Mouse (Mus musculus): ENCODE measurements at regions not wholly inside any gene's neighbourhood (a gene's known extent, or its start where the extent isn't known, plus 50 kb on each side); places are given as distances from the start of the nearest gene placed in this dataset.

DNA sequence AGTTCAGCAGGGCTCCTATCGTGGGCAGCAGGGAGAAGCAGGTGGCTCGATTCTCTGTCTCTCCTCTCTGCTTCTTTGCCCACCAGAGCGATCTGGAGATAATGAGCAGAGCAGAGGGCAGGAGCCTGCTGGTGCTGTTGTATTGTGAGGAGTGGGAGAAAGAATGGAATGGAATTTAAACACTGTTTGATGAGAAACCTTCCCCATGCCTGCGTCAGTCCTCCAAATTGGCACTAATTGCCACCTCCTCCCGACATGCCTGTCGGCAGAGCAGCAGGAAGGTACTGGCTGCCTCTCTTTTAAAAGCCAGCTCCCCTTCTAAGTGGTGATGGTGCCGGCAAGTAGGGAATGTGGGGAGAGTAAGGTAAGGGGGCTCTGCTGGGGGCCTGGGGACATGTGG lies 139.2 kb upstream of the Podxl start:
- ATAC-seq (ENCODE audit: extremely low read depth, insufficient number of reproducible peaks, low FRiP score, poor library complexity, severe bottlenecking): no peak

DNA sequence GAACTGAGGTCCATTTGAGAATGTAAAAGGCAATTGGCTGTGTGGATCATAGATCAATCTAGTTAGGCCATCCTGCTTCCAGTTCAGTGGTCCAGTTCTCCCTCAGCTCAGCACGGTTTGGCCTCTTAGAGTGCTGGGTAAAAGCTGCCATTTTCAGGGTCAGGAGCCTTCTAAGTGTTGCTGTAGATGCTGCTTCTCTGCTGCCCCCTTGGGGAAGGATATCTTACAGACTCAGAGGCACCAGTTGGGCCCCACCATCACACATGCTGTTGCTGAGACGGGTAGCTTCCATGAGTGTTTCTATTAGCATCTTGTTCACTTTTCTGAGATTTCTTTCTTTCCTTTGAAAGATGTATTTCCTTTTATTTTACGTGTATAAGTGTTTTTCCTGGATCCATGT lies 132.1 kb upstream of the Podxl start:
- ATAC-seq (ENCODE audit: extremely low read depth, insufficient number of reproducible peaks, low FRiP score, poor library complexity, severe bottlenecking): no peak

DNA sequence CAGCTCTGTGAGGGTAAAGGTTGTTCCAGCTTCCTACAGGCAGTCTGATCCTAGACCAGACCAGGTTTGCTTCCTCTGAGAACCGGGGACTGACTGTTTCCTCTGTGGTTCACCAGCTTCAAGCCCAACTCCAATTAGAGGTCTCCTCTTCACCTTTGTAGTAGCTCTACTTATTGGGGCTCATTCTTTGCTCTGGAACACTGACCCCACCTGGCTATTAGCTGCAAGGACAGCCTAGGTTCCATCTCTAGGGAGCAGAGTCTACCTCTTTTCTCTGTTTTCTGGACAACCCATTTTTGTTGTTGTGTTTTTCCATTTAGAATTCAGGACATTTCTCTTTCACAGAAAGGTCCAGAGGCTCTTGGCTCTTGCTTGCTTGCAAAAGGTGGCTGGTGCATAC lies 129.3 kb upstream of the Podxl start:
- ATAC-seq (ENCODE audit: extremely low read depth, insufficient number of reproducible peaks, low FRiP score, poor library complexity, severe bottlenecking): no peak

DNA sequence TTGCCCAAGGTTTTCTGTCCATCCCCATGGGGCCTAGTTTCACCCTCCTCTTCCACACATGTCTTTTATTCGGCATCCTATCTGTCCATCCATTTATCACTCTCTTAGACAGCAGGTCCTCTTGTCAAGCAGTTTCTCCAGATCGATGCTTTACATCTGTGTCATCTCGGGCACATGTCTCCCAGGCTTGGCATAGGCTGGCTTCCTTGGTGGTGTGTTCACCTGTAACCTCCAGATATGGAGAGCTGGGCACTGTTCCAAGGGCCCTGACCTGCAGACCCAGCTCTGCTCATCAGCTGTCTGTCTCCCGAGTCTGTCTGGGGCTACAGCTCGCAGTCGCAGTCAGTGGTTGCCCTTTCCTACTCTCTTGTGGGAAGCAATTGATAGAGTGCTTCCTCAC lies 128.2 kb upstream of the Podxl start:
- no peak for ATAC-seq (ENCODE audit: extremely low read depth, insufficient number of reproducible peaks, low FRiP score, poor library complexity, severe bottlenecking)

DNA sequence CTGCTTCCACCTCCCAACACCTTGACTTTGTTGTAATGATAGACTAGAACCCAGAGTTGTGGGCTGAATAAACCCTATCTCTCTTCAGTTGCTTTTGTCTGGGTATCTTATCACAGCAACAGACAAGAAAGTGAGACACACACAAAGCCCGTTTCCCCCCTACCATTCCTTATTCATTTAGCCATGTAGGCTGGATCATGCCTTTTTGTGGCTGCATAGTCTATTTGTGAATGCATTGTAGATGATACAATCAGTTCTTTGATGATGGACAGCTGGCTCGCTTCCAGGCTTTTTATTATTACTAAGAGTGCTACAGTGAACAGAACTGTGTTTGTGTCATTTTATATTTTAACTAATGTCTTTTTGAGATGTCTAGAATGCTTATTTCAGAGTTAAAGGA lies 116.3 kb upstream of the Podxl start:
- ATAC-seq (ENCODE audit: extremely low read depth, insufficient number of reproducible peaks, low FRiP score, poor library complexity, severe bottlenecking): no peak

DNA sequence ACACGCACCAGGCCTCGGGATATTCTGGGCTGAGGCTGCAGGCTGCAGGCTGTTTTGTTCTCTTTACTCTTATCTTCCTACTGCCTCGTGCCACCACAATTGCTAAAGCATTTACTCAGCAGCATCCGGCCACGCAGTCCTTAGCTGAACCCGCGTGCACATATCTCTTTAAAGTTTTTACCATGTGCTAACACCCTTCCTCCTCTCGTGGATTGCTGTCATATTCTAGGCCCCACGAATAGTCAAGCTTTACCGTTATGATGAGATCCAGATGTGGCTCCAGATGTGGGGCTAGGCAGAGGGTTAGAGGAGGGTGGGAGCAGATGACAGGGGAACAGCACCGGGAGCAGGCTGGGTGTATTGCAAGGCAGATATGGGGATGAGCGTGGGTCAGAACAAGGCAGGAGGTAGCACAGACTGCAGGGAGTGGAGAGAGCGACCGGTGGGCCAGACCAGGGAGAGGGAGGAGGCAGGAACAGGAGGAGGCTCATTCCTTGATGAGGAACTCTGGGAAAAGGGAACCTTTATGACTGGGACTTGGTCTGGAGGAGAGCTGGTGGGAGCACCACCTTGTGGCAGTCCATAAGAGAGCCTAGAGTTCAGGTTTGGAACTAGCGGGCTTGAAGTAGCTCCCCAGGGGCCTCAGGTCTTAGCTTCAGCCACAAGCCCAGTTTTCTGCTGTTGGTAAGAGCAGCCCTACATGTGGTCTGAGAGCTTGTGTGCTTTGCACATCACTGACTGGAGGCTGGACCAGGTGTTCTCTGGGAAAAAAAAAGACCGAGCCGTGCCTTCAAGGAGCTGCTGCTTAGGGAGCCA lies 102.1 kb upstream of the Podxl start:
- ATAC-seq (ENCODE audit: extremely low read depth, insufficient number of reproducible peaks, low FRiP score, poor library complexity, severe bottlenecking): no peak

DNA sequence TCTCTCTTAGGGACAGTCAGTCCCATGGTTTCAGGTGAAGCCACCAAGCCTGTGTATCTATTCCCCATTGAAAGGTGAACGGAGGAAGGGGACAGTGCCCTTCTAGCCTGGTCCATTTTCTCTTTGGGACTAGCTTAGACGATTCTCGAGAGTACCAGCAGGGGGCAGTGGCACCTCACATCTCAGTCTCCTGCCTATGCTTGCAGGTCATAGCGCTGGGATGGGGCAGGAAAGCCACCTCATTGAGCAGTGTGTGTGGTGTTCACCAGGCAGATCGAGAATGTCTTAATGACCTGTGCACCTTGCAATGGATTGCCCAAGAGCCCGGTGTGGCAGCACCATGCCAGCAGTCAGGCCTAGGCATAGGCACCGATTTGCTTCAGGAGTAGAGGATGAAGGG lies 100.7 kb upstream of the Podxl start:
- no peak for ATAC-seq (ENCODE audit: extremely low read depth, insufficient number of reproducible peaks, low FRiP score, poor library complexity, severe bottlenecking)

DNA sequence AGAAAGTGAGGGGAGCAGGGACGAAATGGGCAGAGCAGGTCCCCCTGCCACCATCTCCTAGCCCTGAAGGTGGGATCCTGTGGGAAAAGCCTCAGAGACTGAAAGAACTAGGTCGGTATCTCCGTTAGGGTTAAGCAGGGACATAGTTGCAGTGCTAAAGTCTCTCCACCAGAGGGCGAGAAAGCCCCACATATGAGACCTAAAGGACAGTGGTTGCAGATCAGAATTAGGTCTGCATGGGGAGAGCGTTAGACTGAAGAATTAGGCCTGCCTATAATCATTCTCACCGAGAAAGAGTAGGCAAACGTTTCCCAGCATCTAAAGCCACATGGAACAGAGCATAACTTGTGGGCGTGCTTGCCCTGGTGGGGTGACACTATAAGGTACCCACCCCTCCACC lies 97.0 kb upstream of the Podxl start:
- 0 out of 2 replicates have a peak, but pooled peaks have one; percentile 4 for ATAC-seq (ENCODE audit: extremely low read depth, insufficient number of reproducible peaks, low FRiP score, poor library complexity, severe bottlenecking)

DNA sequence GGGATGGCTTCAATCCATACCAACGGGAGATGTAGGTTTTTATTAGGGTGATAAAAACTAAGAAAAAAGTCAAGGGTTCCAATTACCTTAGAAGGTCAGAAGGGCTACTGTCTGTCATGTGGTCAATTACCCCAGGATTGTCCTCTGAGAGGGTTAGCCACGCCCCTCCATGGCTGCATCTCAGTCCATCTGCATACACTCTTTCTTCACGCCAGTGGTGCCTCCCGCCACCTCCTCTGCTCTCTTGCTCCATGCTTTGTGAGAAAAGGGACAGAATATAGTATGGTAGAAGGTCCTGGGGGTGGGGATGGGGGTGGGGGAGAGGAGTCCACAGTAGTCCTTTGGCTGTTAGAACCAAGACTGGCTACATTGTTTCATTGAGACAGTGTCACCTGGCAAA lies 96.1 kb upstream of the Podxl start:
- ATAC-seq (ENCODE audit: extremely low read depth, insufficient number of reproducible peaks, low FRiP score, poor library complexity, severe bottlenecking): no peak

DNA sequence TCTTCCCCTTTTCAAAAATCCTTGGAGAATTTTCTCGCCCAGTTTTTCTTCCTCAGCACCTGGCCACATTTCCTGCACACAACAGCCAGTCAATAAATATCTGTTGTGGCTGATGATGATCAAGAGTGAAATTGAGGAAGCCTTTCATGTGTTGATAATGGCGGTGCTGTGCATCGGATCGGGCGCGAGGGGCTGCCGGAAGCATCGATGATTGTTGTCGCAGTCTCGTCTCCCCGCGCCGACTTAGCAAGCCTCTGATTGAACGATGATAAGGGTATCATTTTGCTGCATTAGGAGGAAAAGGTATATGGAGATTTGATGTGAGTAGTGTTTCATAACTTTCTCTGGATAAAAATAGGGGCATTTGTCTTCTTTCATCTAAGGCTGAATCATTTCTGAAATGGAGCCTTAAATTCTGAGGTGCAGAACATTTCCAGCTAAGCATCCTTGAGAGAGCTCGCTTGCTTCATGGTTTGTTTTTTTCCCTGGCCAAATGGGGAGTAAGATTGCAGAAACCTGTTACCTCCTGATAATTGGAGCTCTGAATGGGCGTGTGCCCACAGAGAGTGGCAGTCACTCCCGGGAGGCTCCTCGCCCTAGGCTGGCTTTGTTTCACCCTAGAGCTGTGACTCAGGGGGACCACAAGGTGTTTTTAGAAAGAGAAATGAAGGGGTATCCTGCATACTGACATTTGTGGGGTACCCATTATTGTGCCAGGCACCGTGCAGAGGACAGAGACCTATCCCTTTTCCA lies 94.8 kb upstream of the Podxl start:
- ATAC-seq (ENCODE audit: extremely low read depth, insufficient number of reproducible peaks, low FRiP score, poor library complexity, severe bottlenecking): no peak

DNA sequence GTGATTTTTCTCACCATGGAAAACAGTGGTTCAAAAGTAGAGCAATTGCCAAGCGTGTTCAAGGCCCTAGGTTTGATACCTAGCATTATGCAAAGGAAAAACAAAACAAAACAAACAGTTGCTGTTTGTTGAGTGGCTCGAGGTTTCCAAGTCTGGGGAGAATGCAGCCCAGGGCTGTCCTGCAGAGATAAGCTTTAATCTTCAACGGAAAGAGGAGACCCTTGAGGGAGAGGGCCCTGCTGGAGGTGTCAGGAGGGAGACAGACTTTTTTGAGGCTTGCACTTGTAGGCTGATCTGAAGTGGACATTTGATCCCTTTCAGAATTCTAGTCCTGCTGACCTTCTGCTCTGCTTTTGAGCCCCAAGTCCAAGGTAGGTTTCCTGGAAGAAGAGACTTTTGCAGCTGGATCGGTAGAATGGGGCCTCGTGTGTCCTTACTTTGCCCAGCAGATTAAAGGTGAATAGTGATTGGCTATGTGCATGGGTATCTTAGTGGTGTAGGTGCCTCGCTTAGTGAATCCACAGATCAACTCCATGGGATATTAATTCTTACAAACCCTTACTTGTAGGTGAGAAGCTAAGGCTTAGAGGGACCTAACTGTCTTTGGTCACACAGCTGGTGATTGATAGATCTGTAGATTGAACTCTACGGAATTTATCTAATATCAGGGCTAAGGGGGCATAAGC lies 87.2 kb upstream of the Podxl start:
- ATAC-seq (ENCODE audit: extremely low read depth, insufficient number of reproducible peaks, low FRiP score, poor library complexity, severe bottlenecking): no peak

DNA sequence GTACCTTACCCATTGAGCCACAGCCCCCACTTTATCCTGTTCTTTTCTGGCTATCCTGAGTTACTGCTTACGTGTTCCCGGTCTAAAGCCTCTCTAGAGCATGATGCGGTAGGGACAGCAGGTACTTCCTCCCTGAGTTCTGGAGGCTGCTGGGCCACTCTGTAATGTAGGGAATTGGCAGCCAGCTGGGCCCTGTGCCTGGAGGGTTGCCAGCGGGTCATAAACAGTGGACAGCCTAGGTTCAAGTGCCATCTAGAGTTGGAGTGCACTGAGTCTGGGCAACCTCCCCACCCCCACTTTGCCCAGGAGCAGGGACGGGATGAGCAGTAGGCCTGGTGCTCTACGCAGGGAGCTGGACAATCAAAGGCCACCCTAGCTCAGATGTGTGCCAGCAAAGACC lies 81.5 kb upstream of the Podxl start:
- ATAC-seq (ENCODE audit: extremely low read depth, insufficient number of reproducible peaks, low FRiP score, poor library complexity, severe bottlenecking): 0 out of 2 replicates have a peak, but pooled peaks have one; percentile 16

DNA sequence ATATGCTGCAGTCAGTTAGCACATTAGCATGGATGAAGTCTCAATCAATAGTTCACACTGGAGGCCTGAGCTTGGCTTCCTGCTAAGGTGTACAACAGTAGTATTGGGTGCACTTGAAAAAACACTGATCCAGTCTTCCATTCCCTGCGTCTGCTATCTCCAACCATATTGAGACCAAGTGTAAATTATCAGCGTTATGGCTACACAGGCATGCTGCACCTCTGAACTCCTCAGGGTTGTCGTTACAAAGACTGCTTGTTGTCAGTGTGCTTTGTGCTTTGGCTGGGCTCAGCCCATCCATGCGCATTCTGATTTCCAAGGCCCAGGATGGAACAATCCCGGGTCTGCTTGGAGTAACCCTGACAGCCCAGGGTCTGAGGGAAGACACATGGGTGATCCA lies 80.7 kb upstream of the Podxl start:
- no peak for ATAC-seq (ENCODE audit: extremely low read depth, insufficient number of reproducible peaks, low FRiP score, poor library complexity, severe bottlenecking)

DNA sequence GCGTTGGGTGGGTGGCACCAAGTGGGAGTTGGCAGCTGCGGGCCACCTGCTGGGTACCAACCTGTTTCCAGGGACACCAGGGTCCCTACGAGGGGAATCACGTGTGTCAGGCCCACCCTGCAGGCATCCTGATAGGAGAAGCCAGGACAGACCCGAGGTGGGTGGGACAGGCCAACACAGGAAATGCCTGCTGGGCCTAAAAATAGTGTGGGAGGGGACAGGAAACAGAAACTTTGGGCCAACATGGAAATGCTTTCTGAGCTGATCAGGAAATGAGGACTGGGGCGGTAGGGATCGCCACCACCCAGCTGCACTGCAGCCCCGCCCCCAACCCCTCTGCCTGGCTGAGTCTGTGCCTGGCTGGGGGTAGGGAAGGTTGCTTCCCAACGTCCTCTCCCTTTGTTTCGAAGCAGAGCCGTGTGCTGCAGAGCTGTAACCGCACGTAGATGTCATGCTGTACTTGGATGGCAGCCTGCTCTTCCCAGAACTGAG lies 78.7 kb upstream of the Podxl start:
- ATAC-seq (ENCODE audit: extremely low read depth, insufficient number of reproducible peaks, low FRiP score, poor library complexity, severe bottlenecking): no peak

DNA sequence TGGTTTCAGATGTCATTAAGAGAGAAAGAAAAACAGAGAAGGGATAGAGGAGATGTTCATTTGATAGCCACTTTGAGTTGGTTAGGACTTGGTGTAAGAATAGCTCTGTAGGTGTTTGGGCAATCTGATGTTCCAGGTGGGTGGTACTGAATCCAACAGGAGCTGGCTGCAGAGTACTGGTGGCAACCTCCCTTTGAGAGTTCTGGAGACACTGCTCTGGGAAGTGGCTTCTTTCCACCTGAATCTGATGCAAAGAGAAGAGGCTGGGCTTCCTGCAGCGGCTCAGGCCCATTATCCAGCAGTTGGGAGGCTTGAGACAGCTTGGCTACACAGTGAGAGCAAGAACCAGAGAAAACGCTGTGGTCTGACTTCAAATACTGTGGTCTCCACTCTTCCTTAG lies 77.0 kb upstream of the Podxl start:
- ATAC-seq (ENCODE audit: extremely low read depth, insufficient number of reproducible peaks, low FRiP score, poor library complexity, severe bottlenecking): no peak

DNA sequence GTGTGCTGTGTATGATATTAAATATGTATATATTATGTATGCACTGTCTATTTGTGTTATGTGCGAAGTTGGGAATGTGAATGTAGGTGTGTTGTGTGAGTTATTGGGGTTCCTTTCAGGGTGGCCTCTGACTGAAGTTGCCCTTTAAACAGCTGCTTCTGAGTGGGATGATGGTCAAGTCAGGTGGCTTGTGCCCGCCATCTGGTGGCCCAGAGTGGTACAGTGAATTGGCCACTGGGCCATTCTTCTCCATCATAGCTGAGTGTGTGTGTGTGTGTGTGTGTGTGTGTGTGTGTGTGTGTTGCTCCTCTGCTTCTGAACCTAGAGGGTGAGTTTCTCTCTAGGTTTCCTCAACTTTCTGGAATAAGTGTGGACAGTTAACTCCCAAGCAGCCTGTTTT lies 75.7 kb upstream of the Podxl start:
- no peak for ATAC-seq (ENCODE audit: extremely low read depth, insufficient number of reproducible peaks, low FRiP score, poor library complexity, severe bottlenecking)

DNA sequence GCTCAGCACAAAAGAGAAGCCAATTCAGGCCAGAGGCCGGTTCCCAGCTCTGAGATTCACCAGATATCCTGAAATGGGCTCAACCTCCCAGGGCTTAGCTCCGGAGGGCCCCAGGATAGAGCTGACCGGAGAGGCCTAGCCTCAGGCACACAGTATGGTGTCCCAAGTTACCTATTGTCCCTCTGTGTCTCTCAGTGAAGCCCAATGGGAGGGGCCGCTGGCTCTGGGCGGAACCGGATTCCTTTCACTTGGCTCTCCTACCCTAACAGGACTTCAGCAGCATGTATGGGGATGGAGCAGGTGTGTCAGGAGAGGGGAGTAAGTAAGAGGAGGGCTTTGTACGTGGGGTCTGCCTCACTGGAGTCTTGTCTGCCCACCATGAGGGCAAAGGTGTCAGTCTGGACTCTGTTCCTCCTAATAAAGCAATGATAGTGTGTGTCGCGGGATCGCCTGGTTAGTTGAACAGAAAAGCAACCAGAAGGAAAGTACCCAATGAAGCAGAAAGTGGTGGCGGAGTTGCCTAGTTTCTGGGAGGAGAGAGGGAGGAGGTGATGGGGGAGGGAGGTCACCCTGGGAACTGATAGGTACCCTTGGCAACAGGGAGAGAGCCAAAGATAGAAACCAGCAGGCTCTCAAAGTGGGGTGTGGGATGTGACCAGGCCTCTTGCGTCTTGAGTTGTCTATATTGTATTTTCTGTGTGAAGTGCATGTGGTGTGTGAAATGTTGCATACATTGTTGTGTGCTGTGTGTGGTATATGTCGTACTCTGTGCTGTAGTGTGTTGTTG lies 74.8 kb upstream of the Podxl start:
- ATAC-seq (ENCODE audit: extremely low read depth, insufficient number of reproducible peaks, low FRiP score, poor library complexity, severe bottlenecking): no peak

DNA sequence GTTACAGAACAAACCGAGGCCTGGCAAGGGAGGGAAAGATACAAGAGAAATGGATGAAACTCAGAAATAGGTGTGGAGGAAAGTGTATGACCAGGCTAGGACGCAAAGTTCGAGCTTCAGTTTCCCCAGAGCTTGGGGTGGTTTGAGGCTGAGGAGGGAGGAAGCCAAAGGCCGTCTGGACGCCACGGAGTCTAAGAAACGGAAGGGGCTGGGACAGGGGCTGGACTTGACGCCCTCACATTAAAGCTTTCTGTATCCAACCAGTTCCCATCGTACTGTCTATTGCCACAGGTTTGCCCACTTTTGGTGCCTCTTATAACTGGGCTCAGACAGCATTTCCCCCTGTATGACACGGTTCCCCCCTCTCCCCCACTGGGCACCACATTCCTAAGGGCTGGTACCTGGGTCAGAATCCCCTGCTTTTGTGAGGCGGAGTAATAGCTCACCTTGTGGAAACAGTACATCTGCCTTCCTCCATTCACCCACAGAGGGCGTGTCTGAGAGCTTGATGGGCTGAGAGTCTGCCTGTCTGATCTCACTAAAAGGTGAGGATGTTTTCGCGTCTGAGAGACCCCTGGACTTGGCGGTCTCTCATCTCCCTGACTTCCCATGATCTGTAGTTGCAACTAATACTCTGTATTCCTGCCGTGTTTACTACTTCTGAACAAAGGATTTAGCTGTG lies 73.7 kb upstream of the Podxl start:
- ATAC-seq (ENCODE audit: extremely low read depth, insufficient number of reproducible peaks, low FRiP score, poor library complexity, severe bottlenecking): no peak

DNA sequence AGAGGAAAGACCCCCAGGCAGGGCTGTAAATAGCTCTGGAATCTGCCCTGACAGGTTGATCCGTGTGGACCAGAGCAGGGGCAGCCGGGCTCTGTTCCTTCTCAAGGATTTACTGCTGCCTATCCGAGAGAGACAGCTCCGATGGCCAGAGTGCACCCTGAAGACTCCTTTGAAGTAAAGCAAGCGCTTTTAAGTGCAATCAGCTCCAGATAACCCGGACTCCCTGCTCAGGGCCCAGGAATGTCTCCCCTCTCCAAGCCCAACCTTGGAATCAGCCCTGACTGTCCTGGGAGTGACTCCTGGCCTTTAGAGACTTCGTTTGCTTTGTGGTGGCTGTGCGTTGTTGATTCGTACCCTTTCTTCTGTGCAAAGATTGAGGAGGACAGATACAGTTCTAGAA lies 73.2 kb upstream of the Podxl start:
- no peak for ATAC-seq (ENCODE audit: extremely low read depth, insufficient number of reproducible peaks, low FRiP score, poor library complexity, severe bottlenecking)

Data from neutrophil, adult 5-6 weeks (primary cell).